Mouse (Mus musculus): ENCODE results near the gene Kdm4b. TPM values are rescaled to one million over a fixed set of nuclear protein-coding genes. Genes with fewer than 3 reads are reported as not detected.

Gene Kdm4b
- polyA plus RNA-seq, 1 experiment from 2014 or later: 22.4 TPM

- Histone ChIP-seq H3K4me3 (replicated peaks; ENCODE audit: low read depth, low read length) (no peak overlapping the region), H3K9ac (ENCODE audit: low read depth, low read length) (no peak overlapping the region), H3K4me2 (ENCODE audit: low read length) (no peak overlapping the region), H3K4me1 (replicated peaks; ENCODE audit: insufficient read depth, low read length) (no peaks in the 10 kb centered on the region; the same call in 1 of the 2 replicates), H3K9me3 (replicated peaks; ENCODE audit: low read length) (no peaks in the 10 kb centered on the region), H3K27ac (no peak overlapping the region), H3K36me3 (ENCODE audit: insufficient read depth, low read length) (peaks cover 29% of the 10 kb centered on the region), H3K27me3 (ENCODE audit: insufficient read depth, low read length) (no peaks in the 10 kb centered on the region)
- ATAC-seq (replicated peaks; ENCODE audit: low FRiP score, low read depth) (peak; percentile 57), DNase-seq (ENCODE audit: low spot score) (peak; percentile 86)
- peak; percentile 92 for TF ChIP-seq CTCF (IDR thresholded peaks at IDR 0.05; ENCODE audit: low read depth)
- 43% methylated on average over 2 of the region's 2 CpGs for whole genome bisulfite sequencing
These were observed 24.8 kb downstream of the Kdm4b start for GRCm38 (mm10) chr17:56350694-56351093.

- Histone ChIP-seq H3K4me1 (replicated peaks; ENCODE audit: insufficient read depth, low read length) (no peaks in the 10 kb centered on the region), H3K27me3 (ENCODE audit: insufficient read depth, low read length) (no peaks in the 10 kb centered on the region), H3K27ac (no peak overlapping the region), H3K4me2 (ENCODE audit: low read length) (no peak overlapping the region), H3K9me3 (replicated peaks; ENCODE audit: low read length) (no peaks in the 10 kb centered on the region), H3K9ac (ENCODE audit: low read depth, low read length) (no peak overlapping the region), H3K36me3 (ENCODE audit: insufficient read depth, low read length) (peaks cover 54% of the 10 kb centered on the region), H3K4me3 (replicated peaks; ENCODE audit: low read depth, low read length) (no peak overlapping the region)
- TF ChIP-seq CTCF (IDR thresholded peaks at IDR 0.05; ENCODE audit: low read depth): peak; percentile 98
- peak; percentile 55 for ATAC-seq (replicated peaks; ENCODE audit: low FRiP score, low read depth)
- DNase-seq (ENCODE audit: low spot score): peak; percentile 89
- WGBS: 59% methylated on average over 9 of the region's 9 CpGs
These were observed 31.3 kb downstream of the Kdm4b start for GRCm38 (mm10) chr17:56356921-56357885.

GRCm38 (mm10) chr17:56359183-56359725 is 33.4 kb downstream of the Kdm4b start:
- Histone ChIP-seq H3K27ac (no peak overlapping the region), H3K9ac (ENCODE audit: low read depth, low read length) (no peak overlapping the region; the same call in 1 of the 2 replicates), H3K36me3 (ENCODE audit: insufficient read depth, low read length) (peaks cover 40% of the 10 kb centered on the region), H3K4me1 (replicated peaks; ENCODE audit: insufficient read depth, low read length) (no peaks in the 10 kb centered on the region), H3K4me3 (replicated peaks; ENCODE audit: low read depth, low read length) (no peak overlapping the region), H3K27me3 (ENCODE audit: insufficient read depth, low read length) (no peaks in the 10 kb centered on the region), H3K4me2 (ENCODE audit: low read length) (no peak overlapping the region), H3K9me3 (replicated peaks; ENCODE audit: low read length) (no peaks in the 10 kb centered on the region)
- ATAC-seq (replicated peaks; ENCODE audit: low FRiP score, low read depth) (no peak), DNase-seq (ENCODE audit: low spot score) (no peak)
- WGBS: 94% methylated on average over 3 of the region's 3 CpGs
- peak; percentile 13; the same call in 1 of the 2 replicates for TF ChIP-seq CTCF (IDR thresholded peaks at IDR 0.05; ENCODE audit: low read depth)

- no peak overlapping the region; the same call in 1 of the 2 replicates for H3K9ac ChIP-seq (ENCODE audit: low read depth, low read length)
- peaks cover under 1% of the 10 kb centered on the region; the same call in 1 of the 2 replicates for H3K4me1 ChIP-seq (replicated peaks; ENCODE audit: insufficient read depth, low read length)
- TF ChIP-seq CTCF (IDR thresholded peaks at IDR 0.05; ENCODE audit: low read depth): no peak
- H3K4me2 ChIP-seq (ENCODE audit: low read length): no peak overlapping the region
- no peaks in the 10 kb centered on the region for H3K9me3 ChIP-seq (replicated peaks; ENCODE audit: low read length)
- no peak overlapping the region for H3K4me3 ChIP-seq (replicated peaks; ENCODE audit: low read depth, low read length)
- no peak for ATAC-seq (replicated peaks; ENCODE audit: low FRiP score, low read depth)
- H3K27ac ChIP-seq: no peak overlapping the region
- H3K27me3 ChIP-seq (ENCODE audit: insufficient read depth, low read length): no peaks in the 10 kb centered on the region
- peaks cover 34% of the 10 kb centered on the region for H3K36me3 ChIP-seq (ENCODE audit: insufficient read depth, low read length)
- 74% methylated on average over 1 of the region's 1 CpGs for WGBS
- DNase-seq (ENCODE audit: low spot score): no peak
These were observed 34.0 kb downstream of the Kdm4b start for GRCm38 (mm10) chr17:56359864-56360263.

- Histone ChIP-seq H3K27ac (no peak overlapping the region), H3K4me1 (replicated peaks; ENCODE audit: insufficient read depth, low read length) (peaks cover 7% of the 10 kb centered on the region), H3K9me3 (replicated peaks; ENCODE audit: low read length) (no peaks in the 10 kb centered on the region), H3K4me2 (ENCODE audit: low read length) (no peak overlapping the region), H3K36me3 (ENCODE audit: insufficient read depth, low read length) (peaks cover 28% of the 10 kb centered on the region), H3K27me3 (ENCODE audit: insufficient read depth, low read length) (no peaks in the 10 kb centered on the region), H3K9ac (ENCODE audit: low read depth, low read length) (no peak overlapping the region), H3K4me3 (replicated peaks; ENCODE audit: low read depth, low read length) (no peak overlapping the region)
- 62% methylated on average over 8 of the region's 8 CpGs for WGBS
- ATAC-seq (replicated peaks; ENCODE audit: low FRiP score, low read depth) (no peak), DNase-seq (ENCODE audit: low spot score) (no peak)
- TF ChIP-seq CTCF (IDR thresholded peaks at IDR 0.05; ENCODE audit: low read depth): no peak
These were observed 34.6 kb downstream of the Kdm4b start for GRCm38 (mm10) chr17:56360451-56360850.

GRCm38 (mm10) chr17:56361542-56361941 is 35.7 kb downstream of the Kdm4b start:
- no peak overlapping the region for H3K4me3 ChIP-seq (replicated peaks; ENCODE audit: low read depth, low read length)
- peaks cover 17% of the 10 kb centered on the region for H3K36me3 ChIP-seq (ENCODE audit: insufficient read depth, low read length)
- H3K27me3 ChIP-seq (ENCODE audit: insufficient read depth, low read length): no peaks in the 10 kb centered on the region
- ATAC-seq (replicated peaks; ENCODE audit: low FRiP score, low read depth) (no peak), DNase-seq (ENCODE audit: low spot score) (no peak)
- no peak overlapping the region for H3K27ac ChIP-seq
- peaks cover 12% of the 10 kb centered on the region for H3K4me1 ChIP-seq (replicated peaks; ENCODE audit: insufficient read depth, low read length)
- no peak for TF ChIP-seq CTCF (IDR thresholded peaks at IDR 0.05; ENCODE audit: low read depth)
- H3K4me2 ChIP-seq (ENCODE audit: low read length): no peak overlapping the region
- no peak overlapping the region for H3K9ac ChIP-seq (ENCODE audit: low read depth, low read length)
- no peaks in the 10 kb centered on the region for H3K9me3 ChIP-seq (replicated peaks; ENCODE audit: low read length)
- whole genome bisulfite sequencing: 93% methylated on average over 2 of the region's 2 CpGs

Data from kidney, postnatal 0 days (tissue).